Mouse (Mus musculus): ENCODE results near the gene Kctd21. TPM values are rescaled to one million over a fixed set of nuclear protein-coding genes. Genes with fewer than 3 reads are reported as not detected.

Gene Kctd21
- total RNA-seq, 1 experiment from 2014 or later, result 1.2 TPM

GRCm38 (mm10) chr7:97313364-97313995 lies 18.6 kb upstream of the Kctd21 start:
- ATAC-seq (replicated peaks; ENCODE audit: insufficient number of reproducible peaks, low FRiP score, low TSS enrichment, poor library complexity, severe bottlenecking), result no peak

GRCm38 (mm10) chr7:97314646-97315045 lies 17.5 kb upstream of the Kctd21 start:
- ATAC-seq (replicated peaks; ENCODE audit: insufficient number of reproducible peaks, low FRiP score, low TSS enrichment, poor library complexity, severe bottlenecking), result no peak

GRCm38 (mm10) chr7:97315656-97316055 lies 16.5 kb upstream of the Kctd21 start:
- no peak for ATAC-seq (replicated peaks; ENCODE audit: insufficient number of reproducible peaks, low FRiP score, low TSS enrichment, poor library complexity, severe bottlenecking)

GRCm38 (mm10) chr7:97317706-97318105 lies 14.4 kb upstream of the Kctd21 start:
- no peak for ATAC-seq (replicated peaks; ENCODE audit: insufficient number of reproducible peaks, low FRiP score, low TSS enrichment, poor library complexity, severe bottlenecking)

GRCm38 (mm10) chr7:97324342-97324741 lies 7.8 kb upstream of the Kctd21 start:
- ATAC-seq (replicated peaks; ENCODE audit: insufficient number of reproducible peaks, low FRiP score, low TSS enrichment, poor library complexity, severe bottlenecking), result no peak

- ATAC-seq (replicated peaks; ENCODE audit: insufficient number of reproducible peaks, low FRiP score, low TSS enrichment, poor library complexity, severe bottlenecking), result no peak
Measured at GRCm38 (mm10) chr7:97325156-97325985, 6.8 kb upstream of the Kctd21 start.

- no peak for ATAC-seq (replicated peaks; ENCODE audit: insufficient number of reproducible peaks, low FRiP score, low TSS enrichment, poor library complexity, severe bottlenecking)
Measured at GRCm38 (mm10) chr7:97327376-97327775, 4.8 kb upstream of the Kctd21 start.

- no peak for ATAC-seq (replicated peaks; ENCODE audit: insufficient number of reproducible peaks, low FRiP score, low TSS enrichment, poor library complexity, severe bottlenecking)
Measured at GRCm38 (mm10) chr7:97328891-97329588, 3.1 kb upstream of the Kctd21 start.

GRCm38 (mm10) chr7:97329676-97330075 lies 2.5 kb upstream of the Kctd21 start:
- ATAC-seq (replicated peaks; ENCODE audit: insufficient number of reproducible peaks, low FRiP score, low TSS enrichment, poor library complexity, severe bottlenecking), result no peak

GRCm38 (mm10) chr7:97330931-97331645 lies 1.0 kb upstream of the Kctd21 start:
- no peak for ATAC-seq (replicated peaks; ENCODE audit: insufficient number of reproducible peaks, low FRiP score, low TSS enrichment, poor library complexity, severe bottlenecking)

GRCm38 (mm10) chr7:97332667-97333041 lies 527 bp downstream of the Kctd21 start:
- ATAC-seq (replicated peaks; ENCODE audit: insufficient number of reproducible peaks, low FRiP score, low TSS enrichment, poor library complexity, severe bottlenecking), result no peak

- ATAC-seq (replicated peaks; ENCODE audit: insufficient number of reproducible peaks, low FRiP score, low TSS enrichment, poor library complexity, severe bottlenecking), result peak; percentile 2; the same call in 1 of the 2 replicates
Measured at GRCm38 (mm10) chr7:97333113-97333898, 1.2 kb downstream of the Kctd21 start.

- no peak for ATAC-seq (replicated peaks; ENCODE audit: insufficient number of reproducible peaks, low FRiP score, low TSS enrichment, poor library complexity, severe bottlenecking)
Measured at GRCm38 (mm10) chr7:97334406-97334805, 2.3 kb downstream of the Kctd21 start.

- ATAC-seq (replicated peaks; ENCODE audit: insufficient number of reproducible peaks, low FRiP score, low TSS enrichment, poor library complexity, severe bottlenecking), result no peak
Measured at GRCm38 (mm10) chr7:97336678-97337077, 4.6 kb downstream of the Kctd21 start.

- ATAC-seq (replicated peaks; ENCODE audit: insufficient number of reproducible peaks, low FRiP score, low TSS enrichment, poor library complexity, severe bottlenecking), result no peak
Measured at GRCm38 (mm10) chr7:97338593-97338992, 6.5 kb downstream of the Kctd21 start.

GRCm38 (mm10) chr7:97339623-97340022 lies 7.5 kb downstream of the Kctd21 start:
- no peak for ATAC-seq (replicated peaks; ENCODE audit: insufficient number of reproducible peaks, low FRiP score, low TSS enrichment, poor library complexity, severe bottlenecking)

- ATAC-seq (replicated peaks; ENCODE audit: insufficient number of reproducible peaks, low FRiP score, low TSS enrichment, poor library complexity, severe bottlenecking), result no peak
Measured at GRCm38 (mm10) chr7:97340907-97341849, 9.1 kb downstream of the Kctd21 start.

Measured in monocyte, adult 5-6 weeks (primary cell).